Comparison of ENCODE assay signal across 10 mouse cellular contexts in the genomic region with DNA sequence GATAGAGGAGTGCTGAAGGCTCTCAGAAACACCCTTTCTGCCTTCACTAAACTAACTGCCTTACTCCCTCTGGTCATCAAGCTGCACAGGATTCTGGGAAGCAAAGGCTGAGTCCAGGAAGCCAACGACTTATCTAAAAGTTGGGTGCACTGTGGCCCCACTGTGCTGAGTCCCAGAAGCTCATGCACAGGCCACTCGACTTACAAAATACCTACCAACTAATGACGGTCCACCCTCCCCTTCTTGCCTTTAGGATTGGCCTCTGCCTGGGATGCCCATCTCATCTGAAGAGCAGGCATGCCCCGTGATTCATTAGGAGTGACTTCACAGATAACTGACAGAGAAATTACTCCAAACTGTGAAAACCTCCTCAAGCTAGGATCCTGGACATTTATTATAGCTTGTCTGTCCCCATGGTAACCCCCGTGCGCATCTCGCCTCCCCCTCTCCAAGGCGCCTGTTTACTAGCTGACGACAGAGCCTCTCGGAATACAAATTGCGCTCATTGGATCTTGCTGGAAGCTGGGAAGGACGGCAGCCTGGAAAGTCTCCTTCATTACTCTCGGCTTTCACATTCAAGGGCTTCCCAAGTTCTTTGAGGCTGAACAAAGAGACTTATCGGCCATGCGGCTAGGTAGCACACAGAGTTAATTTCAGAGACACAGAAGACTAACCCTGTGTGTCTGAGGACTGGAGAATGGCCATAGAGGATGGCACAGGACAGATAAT.
DNase-seq lines count a peak whose midpoint lies in the region; ATAC-seq and TF ChIP-seq lines count a peak whose summit lies in the region.
"Had no signal": no experiment of that assay in that cellular context is flagged by ENCODE, and none has a peak within 500 bp of the region (broad histone marks: within the 10 kb centered on the region; RNA-seq: fewer than 3 reads in every experiment).

No protein-coding gene starts in this region.

- TF ChIP-seq EP300 in liver, postnatal 0 days (IDR thresholded peaks at IDR 0.05; ENCODE audit: low read depth) = no peak

- 33% methylated on average over 15 of the region's 15 CpGs for WGBS in kidney, embryonic 14.5 days
- 37% methylated on average over 15 of the region's 15 CpGs for WGBS in kidney, adult 2 months
- 69% methylated on average over 15 of the region's 15 CpGs for WGBS in hindbrain, embryonic 10.5 days
- 78% methylated on average over 15 of the region's 15 CpGs for WGBS in liver, embryonic 12.5 days (ENCODE audit: insufficient replicate concordance)
- 80% methylated on average over 15 of the region's 15 CpGs for WGBS in liver, postnatal 0 days (ENCODE audit: insufficient replicate concordance)

- H3K27ac ChIP-seq in kidney, embryonic 14.5 days (ENCODE audit: low read depth, low read length) = no peak overlapping the region
- H3K27ac ChIP-seq in kidney, adult 2 months (ENCODE audit: insufficient read depth, low read depth, low read length) = no peak overlapping the region
- peak overlapping the region; percentile 72 for H3K27ac ChIP-seq in hindbrain, embryonic 10.5 days
- no peak overlapping the region for H3K27ac ChIP-seq in liver, embryonic 12.5 days
- no peak overlapping the region for H3K27ac ChIP-seq in liver, postnatal 0 days (ENCODE audit: low read depth)

- no peak overlapping the region for H3K9ac ChIP-seq in kidney, embryonic 14.5 days (ENCODE audit: low read depth, low read length)
- H3K9ac ChIP-seq in liver, embryonic 12.5 days = no peak overlapping the region
- H3K9ac ChIP-seq in liver, postnatal 0 days (replicated peaks) = no peak overlapping the region

- intact Hi-C loops in left cerebral cortex, postnatal 25 days (cut with DNase I) = no loop called here

- H3K27me3 ChIP-seq in kidney, embryonic 14.5 days (ENCODE audit: control insufficient read depth, insufficient read depth, low read length) = no peaks in the 10 kb centered on the region
- no peaks in the 10 kb centered on the region for H3K27me3 ChIP-seq in kidney, adult 2 months (replicated peaks; ENCODE audit: control insufficient read depth, insufficient read depth, low read length)
- peaks cover 50% of the 10 kb centered on the region for H3K27me3 ChIP-seq in hindbrain, embryonic 10.5 days (ENCODE audit: insufficient read depth, poor library complexity, severe bottlenecking)
- peaks cover 8% of the 10 kb centered on the region; the same call in 1 of the 2 replicates for H3K27me3 ChIP-seq in liver, embryonic 12.5 days (replicated peaks)
- H3K27me3 ChIP-seq in liver, postnatal 0 days (ENCODE audit: insufficient read depth, low read length) = no peaks in the 10 kb centered on the region

- 0 out of 2 replicates have a peak, but pooled peaks cover 3% of the 10 kb centered on the region for H3K4me1 ChIP-seq in kidney, embryonic 14.5 days (ENCODE audit: control insufficient read depth, insufficient read depth, low read length)
- H3K4me1 ChIP-seq in kidney, adult 2 months (ENCODE audit: control insufficient read depth, insufficient read depth, low read length) = no peaks in the 10 kb centered on the region
- peaks cover 15% of the 10 kb centered on the region for H3K4me1 ChIP-seq in hindbrain, embryonic 10.5 days (replicated peaks)
- 0 out of 2 replicates have a peak, but pooled peaks cover 6% of the 10 kb centered on the region for H3K4me1 ChIP-seq in liver, embryonic 12.5 days
- H3K4me1 ChIP-seq in liver, postnatal 0 days (ENCODE audit: insufficient read depth) = no peaks in the 10 kb centered on the region

- no peak for ATAC-seq in kidney, embryonic 14.5 days (ENCODE audit: low FRiP score, low TSS enrichment)
- ATAC-seq in liver, embryonic 12.5 days = no peak
- no peak for ATAC-seq in liver, postnatal 0 days

- H3K4me2 ChIP-seq in kidney, embryonic 14.5 days (replicated peaks; ENCODE audit: low read depth, low read length) = peak overlapping the region; percentile 12; the same call in 1 of the 2 replicates
- no peak overlapping the region for H3K4me2 ChIP-seq in liver, embryonic 12.5 days
- H3K4me2 ChIP-seq in liver, postnatal 0 days (ENCODE audit: low read depth, low read length) = no peak overlapping the region

- H3K9me3 ChIP-seq in kidney, embryonic 14.5 days (ENCODE audit: control insufficient read depth, low read length) = no peaks in the 10 kb centered on the region
- H3K9me3 ChIP-seq in hindbrain, embryonic 10.5 days = no peaks in the 10 kb centered on the region
- no peaks in the 10 kb centered on the region for H3K9me3 ChIP-seq in liver, embryonic 12.5 days (replicated peaks)
- no peaks in the 10 kb centered on the region for H3K9me3 ChIP-seq in liver, postnatal 0 days (ENCODE audit: low read length)

- TF ChIP-seq POLR2A in kidney, adult 2 months (IDR thresholded peaks at IDR 0.05; ENCODE audit: low read depth, low read length) = no peak

- H3K4me3 ChIP-seq in kidney, embryonic 14.5 days (ENCODE audit: low read length) = no peak overlapping the region
- H3K4me3 ChIP-seq in kidney, adult 2 months (ENCODE audit: insufficient read depth, low read depth, low read length) = no peak overlapping the region
- H3K4me3 ChIP-seq in hindbrain, embryonic 10.5 days = no peak overlapping the region
- H3K4me3 ChIP-seq in liver, embryonic 12.5 days = no peak overlapping the region
- no peak overlapping the region for H3K4me3 ChIP-seq in liver, postnatal 0 days (ENCODE audit: low read depth, low read length)

- no peaks in the 10 kb centered on the region for H3K36me3 ChIP-seq in kidney, embryonic 14.5 days (ENCODE audit: control insufficient read depth, insufficient read depth, low read length)
- H3K36me3 ChIP-seq in kidney, adult 2 months (ENCODE audit: control insufficient read depth, insufficient read depth, low read length) = no peaks in the 10 kb centered on the region
- no peaks in the 10 kb centered on the region for H3K36me3 ChIP-seq in hindbrain, embryonic 10.5 days
- no peaks in the 10 kb centered on the region for H3K36me3 ChIP-seq in liver, embryonic 12.5 days
- no peaks in the 10 kb centered on the region for H3K36me3 ChIP-seq in liver, postnatal 0 days (replicated peaks; ENCODE audit: insufficient read depth, low read length)

- TF ChIP-seq CTCF in kidney, adult 2 months (conservative IDR thresholded peaks at IDR 0.05; ENCODE audit: insufficient read depth, insufficient read length, low read depth, low read length) = no peak
- TF ChIP-seq CTCF in liver, postnatal 0 days (IDR thresholded peaks at IDR 0.05; ENCODE audit: low read depth) = no peak

- no peak for DNase-seq in kidney, adult 2 months
- no peak for DNase-seq in hindbrain, embryonic 10.5 days (ENCODE audit: low spot score)
- peak; percentile 64 to 72 for DNase-seq in left cerebral cortex, postnatal 25 days (ENCODE audit: low spot score in 2 of 2)
- DNase-seq in right cerebral cortex, adult 2 months (ENCODE audit: low spot score in 2 of 2) = peak; percentile 67 to 76
- no peak for DNase-seq in gastrocnemius, postnatal 25 days
- no peak for DNase-seq in liver, postnatal 0 days
- DNase-seq: adrenal gland, postnatal 36 days; lung, adult 2 months had no signal

Comparison
In these comparisons a context has a peak if more than half of its experiments do, and no peak if none do; other contexts are left out.
1. DNase-seq: peak in left cerebral cortex, postnatal 25 days (2 of 2) and right cerebral cortex, adult 2 months (2 of 2); none in kidney, adult 2 months (single experiment), hindbrain, embryonic 10.5 days (single experiment), gastrocnemius, postnatal 25 days (single experiment) and liver, postnatal 0 days (single experiment).